Mouse (Mus musculus): ENCODE data around the gene Gls2.

The Gls2 gene

DNA sequence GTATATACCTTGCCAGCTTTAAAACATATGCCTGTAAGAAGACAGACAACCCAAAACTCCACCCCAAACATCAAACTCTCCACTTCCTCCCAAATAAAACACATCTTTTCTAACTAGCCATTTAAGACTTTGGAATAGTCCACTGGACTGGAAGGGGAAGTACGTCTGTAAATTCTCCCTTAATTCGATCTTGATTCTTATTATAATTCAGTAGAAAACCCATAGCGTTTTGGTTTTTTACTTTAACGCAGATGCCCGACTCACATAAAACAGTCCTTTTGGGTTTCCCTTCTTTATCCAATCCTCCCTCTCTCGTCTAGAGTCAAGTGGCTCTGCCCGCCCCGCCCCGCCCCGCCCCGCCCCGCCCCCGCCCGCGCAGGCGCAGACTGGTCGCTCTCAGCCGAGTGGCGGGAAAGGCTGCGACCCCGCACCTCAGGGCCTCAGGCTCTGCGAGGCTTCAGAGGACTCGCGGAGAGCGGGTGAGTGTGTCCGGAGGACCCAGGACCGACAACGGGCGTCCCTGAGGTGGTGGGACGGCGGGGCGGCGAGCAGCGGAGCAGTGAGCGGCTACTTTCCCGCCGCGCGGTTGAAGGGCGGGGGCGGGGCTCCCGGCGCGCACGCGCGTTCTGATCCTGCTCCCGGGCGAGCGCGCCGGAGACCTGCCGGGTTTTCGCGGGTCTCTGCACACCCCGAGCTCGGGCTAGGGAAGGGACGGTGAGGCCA lies 37.6 kb downstream of the Gls2 start, which contains the start of gene Timeless:
Gene Timeless, plus strand, starts transcription at position 369 of the 723 bp plus-strand sequence.
- in situ Hi-C loops (cut with MboI, MseI), result no loop called here

DNA sequence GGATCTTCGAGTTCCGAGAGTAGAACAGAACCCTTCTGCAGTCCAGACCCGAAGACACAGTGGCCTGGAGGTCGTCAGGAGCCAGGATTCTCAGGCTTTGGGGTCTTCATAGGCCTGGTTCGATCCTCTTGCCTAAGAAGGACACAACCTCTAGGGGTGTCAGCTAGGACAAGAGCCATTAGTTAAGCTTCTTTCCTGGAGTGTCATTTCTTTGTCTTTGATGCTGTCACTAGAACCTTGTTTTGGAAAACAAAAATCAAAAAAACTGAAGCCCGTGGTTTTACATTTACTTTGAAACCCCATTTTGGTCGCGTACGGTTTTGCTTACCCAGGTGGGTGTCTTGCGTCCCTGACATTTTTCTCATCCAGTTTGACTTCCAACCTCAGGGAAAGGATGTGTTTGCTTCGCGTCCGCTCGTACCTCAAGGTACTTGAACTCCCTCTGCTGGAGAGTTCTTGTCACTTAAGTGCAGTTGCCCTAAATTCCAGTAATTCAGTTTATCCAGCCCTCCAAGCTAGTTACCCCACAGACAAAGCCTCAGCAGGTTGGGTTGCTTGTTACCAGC lies 38.2 kb downstream of the Gls2 start:
- in situ Hi-C loops (cut with MboI, MseI), result no loop called here

DNA sequence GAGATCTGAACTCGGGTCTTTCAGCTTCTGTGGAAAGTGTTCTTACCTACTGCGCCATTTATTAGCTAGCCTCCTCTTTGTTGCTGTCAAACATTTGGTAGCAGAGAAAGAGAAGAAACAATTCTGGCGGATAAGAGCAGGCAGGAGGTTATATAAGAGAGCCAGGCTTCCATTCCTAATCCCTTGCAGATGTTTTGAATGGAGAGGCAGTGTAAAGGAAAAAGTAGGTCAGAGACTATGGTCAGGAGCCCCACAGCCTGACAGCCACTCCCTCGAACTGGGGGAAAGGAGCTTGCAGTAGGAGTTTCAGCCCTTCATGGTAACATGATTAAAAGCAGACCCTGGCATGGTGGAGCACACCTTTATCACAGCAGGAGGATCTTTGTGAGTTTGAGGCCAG lies 42.1 kb downstream of the Gls2 start:
- in situ Hi-C loops (cut with MboI, MseI), result no loop called here

DNA sequence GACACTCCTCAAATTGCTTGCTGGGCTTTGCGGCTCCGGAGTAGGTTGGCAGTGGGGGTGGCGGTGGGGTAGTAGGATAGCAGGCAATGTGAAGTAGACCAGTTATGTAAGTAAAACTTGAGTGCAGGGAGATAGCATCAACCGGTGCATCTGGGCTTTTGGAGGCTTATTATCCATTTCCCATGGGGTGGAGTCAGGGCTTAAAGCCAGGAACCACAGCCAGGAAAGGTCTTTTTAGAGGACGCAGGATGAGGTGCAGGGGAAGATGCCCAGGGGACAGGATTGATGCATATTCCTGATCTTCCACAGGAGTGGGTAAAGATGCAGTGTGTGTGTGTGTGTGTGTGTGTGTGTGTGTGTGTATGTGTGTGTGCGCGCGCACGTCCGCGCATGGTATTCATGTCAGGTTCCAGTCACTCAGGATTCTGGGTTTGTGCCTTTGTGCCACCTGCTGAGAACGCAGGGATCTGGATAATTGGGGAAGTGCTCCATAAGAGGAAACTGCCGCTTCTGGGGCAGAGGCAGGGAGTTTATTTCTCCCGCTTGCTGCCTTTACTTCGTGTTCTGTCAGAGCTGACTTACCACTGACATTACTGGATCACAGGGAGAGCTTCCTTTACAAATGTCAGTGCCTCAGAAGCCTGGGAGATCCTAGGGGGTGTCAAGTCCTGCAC lies 43.7 kb downstream of the Gls2 start:
- in situ Hi-C loops (cut with MboI, MseI), result no loop called here

DNA sequence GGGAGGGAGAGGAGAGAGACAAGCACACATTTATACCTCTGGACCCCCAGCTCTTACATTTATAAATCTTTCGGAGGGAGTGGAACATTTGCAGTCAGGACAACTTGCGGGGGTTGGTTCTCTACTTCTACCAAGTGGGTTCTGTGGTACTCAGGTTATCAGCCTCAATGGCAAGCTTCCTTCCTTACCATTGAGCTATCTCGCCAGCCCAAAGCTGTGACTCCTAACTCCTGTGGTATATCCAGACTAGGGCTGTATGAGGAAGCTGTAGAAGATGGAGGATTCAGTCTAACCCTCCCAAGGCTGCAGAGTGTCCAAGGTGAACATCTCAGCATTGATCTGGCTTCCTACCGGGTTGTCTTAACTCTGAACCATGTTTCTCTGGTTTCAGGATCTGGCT lies 44.9 kb downstream of the Gls2 start:
- in situ Hi-C loops (cut with MboI, MseI), result no loop called here

DNA sequence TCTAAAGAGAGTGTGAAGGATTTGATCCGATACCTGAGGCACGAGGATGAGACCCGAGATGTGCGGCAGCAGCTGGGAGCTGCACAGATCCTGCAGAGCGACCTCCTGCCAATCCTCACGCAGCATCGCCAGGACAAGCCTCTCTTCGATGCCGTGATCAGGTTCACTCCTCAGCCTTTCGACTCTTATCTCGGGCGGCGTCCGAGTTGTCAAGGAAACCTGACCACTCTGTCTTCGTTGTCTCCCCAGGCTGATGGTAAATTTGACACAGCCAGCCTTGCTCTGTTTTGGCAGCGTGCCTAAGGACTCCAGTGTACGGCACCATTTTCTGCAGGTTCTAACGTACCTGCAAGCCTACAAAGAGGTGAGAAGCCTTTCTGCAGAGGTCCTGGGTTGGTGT lies 45.9 kb downstream of the Gls2 start:
- in situ Hi-C loops (cut with MboI, MseI), result no loop called here

DNA sequence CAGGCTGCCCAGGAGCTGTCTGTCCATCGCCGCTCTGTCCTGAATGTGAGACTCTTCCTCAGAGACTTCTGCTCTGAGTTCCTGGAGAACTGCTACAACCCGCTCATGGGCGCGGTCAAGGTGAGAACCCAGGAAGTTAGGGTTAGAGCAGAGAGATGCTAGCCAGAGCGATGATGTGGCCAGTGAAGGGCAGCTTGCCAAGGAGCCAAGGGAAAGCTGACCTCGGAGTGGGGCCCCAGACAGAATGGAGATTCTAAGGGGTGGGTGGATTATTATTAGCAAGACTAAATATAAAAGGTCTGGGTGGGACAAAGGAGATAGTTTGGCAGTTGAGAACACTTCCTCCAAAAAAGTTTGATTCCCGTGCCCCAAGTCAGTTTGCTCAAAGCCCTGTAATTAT lies 49.0 kb downstream of the Gls2 start:
- in situ Hi-C loops (cut with MboI, MseI), result no loop called here

DNA sequence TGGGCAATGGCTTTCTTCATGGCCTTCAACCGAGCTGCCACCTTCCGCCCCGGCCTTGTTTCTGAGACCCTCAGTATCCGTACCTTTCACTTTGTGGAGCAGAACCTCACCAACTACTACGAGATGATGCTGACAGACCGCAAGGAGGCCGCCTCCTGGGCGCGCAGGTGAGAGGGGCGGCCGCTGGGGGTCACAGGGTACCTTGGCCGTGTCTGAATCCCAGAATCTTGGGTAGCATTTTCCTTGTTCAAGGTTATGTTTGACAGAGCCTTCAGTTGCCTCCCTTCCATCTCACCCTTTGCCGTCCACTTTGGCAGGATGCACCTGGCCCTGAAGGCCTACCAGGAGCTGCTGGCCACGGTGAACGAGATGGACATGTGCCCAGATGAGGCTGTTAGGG lies 49.9 kb downstream of the Gls2 start:
- in situ Hi-C loops (cut with MboI, MseI), result no loop called here

DNA sequence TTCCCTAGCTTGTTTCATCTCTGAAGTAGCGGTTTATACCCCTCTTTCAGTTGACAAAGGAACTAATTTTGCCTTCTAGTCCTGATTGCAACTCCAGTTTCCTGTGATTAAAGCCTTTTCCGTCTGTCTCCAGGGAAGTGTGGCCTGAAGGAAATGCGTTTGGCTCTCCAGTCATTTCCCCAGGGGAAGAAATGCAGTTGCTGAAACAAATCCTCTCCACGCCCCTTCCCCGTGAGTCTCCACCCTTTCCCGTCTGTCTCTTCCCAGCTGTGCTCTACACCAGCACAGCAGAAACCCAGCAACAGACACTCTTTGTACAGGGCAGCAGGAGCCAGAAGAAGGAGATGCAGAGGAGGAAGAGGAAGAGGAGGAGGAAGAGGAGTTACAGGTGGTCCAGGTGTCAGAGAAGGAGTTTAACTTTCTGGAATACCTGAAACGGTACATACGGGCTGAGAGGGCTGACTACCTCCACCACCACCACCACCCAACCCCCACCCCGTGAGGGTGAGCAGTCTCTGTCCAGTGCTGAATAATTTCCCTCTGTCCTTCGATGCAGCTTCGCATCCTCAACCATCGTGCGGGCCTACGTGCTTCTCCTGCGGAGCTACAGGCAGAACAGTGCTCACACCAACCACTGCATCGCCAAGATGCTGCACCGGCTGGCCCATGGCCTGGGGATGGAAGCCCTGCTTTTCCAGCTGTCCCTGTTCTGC lies 52.9 kb downstream of the Gls2 start:
- in situ Hi-C loops (cut with MboI, MseI), result no loop called here

DNA sequence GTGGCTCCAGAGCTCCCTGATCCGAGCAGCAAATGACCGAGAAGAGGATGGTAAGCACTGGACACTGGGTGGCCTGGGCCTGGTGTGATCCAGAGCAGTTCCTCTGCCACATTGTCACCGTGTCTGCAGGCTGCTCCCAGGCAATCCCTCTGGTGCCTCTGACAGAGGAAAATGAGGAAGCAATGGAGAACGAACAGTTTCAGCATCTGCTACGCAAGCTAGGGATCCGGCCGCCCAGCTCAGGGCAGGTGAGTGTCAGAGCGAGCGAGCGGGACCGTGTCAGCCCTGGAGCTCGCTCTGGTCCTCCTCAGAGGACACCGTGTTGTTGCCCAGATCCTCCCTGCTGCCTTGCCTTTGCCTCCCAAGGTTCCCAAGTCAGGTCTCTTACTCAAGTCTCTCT lies 56.3 kb downstream of the Gls2 start:
- in situ Hi-C loops (cut with MboI, MseI), result no loop called here

DNA sequence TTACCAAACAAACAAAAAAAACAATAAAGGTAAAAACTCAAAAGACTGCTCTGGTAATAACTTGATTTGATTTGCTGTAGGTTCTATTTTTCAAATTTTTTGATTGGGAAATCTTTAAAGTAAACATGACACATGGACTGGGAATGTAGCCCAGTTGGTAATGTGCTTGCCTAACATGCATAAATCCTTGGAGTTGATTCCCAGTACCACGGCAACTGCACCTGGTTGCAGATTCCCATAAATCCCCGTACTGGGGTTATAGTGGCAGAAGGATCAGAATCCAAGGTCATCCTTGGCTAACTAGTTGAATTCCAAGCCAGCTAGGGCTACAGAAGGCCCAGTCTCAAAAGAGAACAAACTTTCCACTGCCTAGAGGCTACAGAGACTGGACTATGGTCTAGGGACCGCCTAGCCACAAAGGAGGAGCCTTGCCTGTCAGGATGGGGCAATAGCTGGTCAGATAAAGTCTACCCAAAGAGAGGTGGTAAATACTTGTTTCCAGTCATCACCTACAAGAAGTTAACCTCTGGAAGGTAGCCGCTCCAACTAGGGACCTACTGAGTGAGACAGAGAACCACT lies 59.5 kb downstream of the Gls2 start, which contains the start of gene Apon:
Gene Apon, plus strand, starts transcription at position 420 of the 579 bp plus-strand sequence.
- in situ Hi-C loops (cut with MboI, MseI), result no loop called here

DNA sequence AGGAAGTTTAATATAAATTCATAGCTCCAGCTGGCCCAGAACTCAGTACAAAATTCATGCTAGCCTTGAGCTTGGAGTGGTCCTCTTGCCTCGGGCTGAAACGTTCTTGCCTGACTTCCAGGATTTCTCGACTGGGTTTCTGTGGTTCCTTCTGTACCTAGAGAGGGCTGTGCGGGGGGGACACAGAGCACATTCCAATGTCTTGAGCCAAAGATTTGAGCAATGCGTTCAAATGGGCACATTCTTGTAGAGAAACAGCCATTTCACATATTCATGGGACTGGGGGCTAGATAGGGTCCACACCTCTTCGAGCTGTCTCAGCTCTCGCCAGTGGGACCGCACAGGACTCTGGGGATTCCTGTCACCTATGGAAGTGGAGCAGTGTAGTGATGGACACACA lies 61.7 kb downstream of the Gls2 start:
- in situ Hi-C loops (cut with MboI, MseI), result no loop called here

DNA sequence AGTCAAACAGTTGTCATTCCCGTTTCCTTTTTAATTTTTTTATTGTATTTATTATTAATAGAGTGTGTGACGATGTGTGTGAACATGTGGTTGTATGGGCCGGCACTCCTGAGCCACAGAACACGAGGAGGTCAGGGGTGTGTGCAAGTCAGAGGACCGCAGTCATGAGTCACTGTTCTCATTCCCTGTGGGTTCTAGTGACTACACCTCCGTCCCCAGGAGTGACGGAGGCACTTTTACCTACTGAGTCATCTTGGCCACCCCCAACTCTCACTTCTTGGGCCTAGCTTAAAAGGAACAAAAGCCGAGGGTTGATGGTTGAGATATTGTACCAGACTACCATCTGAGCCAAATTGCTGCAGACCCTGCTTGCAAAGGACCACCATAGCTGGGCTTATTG lies 62.1 kb downstream of the Gls2 start:
- in situ Hi-C loops (cut with MboI, MseI), result no loop called here

DNA sequence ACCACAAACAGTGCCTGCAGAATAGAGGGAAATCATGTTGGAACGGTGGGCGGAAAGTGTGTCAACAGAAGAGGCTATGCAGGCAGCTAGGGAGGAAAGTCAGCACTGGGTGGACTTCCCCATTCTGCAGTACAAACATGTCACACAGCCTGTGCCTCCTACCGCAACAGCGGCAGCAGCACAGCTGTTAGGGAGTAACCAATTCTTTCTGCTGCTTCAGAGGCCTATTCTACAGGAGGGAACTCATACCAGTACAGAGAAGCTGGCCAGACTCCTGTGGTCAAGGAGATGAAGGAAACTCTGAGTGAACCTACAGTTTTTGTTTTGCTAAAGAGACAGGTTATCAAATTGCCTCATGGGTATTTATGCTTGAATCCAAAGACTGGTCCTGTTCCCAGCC lies 64.7 kb downstream of the Gls2 start:
- in situ Hi-C loops (cut with MboI, MseI), result no loop called here

Data from regulatory T cell (primary cell).